Mouse (Mus musculus) thymus, postnatal 25 days (tissue): Measurements from ENCODE around the gene Cyp2d9.
A peak's percentile ranks its signal among the peaks of the same experiment; 100 is the strongest.
"Not testable (repeated sequence)": the region's sequence is repeated elsewhere in the genome, so short reads cannot be mapped to it uniquely, and the experiment has no call there.

ENCODE experiments used
- DNase-seq: peaks from one replicate; pipeline ENCODE4 v3.0.0; 2022

Gene Cyp2d9

DNA sequence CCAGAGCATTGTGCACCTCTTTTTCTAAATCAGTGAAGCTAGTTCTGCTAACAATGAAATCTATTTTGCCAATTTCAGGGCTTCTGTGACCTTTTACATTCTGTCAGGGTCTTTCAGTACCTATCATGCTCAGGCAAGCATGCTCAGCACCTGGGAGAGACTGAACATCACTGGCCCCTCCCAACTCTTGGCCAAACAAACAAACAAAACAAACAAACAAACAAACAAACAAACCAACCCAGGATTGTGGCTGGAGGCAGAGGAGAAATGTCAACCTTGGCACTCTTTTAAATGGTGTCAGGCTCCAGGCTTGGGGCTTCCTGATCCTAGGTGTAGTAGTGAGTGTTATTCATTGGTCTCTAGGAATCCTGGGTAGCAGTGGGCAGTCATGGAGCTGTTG lies at the start of gene Cyp2d9:
Cyp2d9 (plus strand) TSS at position 301 of the 400 bp plus-strand sequence.
- no peak for DNase-seq

DNA sequence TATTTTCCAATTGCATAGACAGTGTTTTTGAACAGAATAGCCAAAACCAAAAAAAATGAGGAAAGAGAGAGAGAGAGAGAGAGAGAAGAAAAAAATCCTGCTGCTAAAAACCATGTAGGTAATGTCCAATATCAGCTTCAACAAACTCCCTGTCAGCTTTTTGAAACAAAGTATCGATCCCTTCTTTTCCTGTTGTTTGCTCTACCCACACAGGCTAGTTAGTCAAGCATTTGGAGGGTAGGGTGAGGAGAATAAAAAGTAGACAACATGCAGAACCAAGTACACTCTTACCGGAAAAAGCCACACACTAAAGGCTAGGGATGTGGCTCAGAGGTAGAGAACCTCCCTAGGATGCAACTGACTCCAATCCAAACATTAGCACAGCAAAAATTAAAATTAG lies 47.5 kb upstream of the Cyp2d9 start:
- no peak for DNase-seq

DNA sequence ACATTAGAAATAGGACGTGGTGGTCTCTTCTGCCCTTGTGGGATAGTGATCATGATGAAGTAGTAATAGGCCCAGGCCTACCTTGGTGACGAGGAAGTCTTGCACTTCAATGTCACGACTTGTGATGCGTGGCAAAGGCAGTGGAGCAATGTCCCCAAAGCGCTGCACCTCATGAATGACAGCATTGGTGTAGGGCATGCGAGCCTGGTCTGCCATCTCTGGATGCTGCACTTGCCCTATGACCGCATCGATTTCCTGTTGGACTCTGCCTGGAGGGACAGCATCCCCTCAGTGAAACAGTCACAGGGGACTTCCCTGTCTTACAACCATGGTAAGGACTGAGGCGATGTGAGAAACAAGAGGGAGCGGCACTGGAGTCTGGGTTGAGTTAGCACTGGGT lies 43.3 kb upstream of the Cyp2d9 start:
- not testable (repeated sequence) for DNase-seq

DNA sequence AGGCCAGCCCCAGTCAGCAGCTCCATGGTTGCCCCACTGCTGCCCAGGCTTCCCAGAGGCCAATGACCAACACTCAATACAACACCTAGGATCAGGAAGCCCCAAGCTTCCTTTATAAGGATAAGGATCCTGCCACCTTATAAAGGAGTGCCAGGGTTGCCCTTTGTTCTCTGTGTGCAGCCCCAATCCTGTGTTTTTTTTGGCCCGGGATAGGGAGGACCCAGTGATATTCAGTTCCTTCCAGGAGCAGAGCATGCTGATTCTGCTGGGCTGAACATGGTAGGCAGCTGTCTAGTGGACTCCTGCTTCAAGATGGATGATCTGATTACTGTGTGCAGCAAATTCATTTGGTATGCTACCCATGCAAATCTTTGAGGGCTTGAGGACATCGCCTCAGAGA lies 39.3 kb upstream of the Cyp2d9 start, which contains the start of gene Cyp2d11:
Cyp2d11 (minus strand) TSS at position 101 of the 400 bp plus-strand sequence.
- DNase-seq = not testable (repeated sequence)

DNA sequence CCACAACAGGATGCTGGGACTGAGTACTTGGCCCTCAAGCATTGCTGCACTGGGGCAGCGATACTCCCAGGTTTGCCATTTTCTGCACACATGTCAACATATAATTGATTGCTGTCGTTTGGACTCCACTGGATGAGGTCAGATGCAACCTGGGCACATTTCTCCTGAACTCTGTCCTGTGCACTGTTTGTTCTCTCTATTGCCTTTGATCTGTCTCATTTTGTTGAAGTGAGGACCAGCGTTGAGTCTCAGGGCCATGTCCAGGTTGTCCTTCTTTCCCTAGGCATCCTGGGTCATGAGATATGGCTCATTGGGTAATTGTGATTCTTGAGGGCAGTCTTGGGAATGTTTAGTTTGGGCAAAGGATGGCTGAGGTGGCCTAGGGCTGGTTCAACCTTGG lies 37.3 kb upstream of the Cyp2d9 start:
- not testable (repeated sequence) for DNase-seq

DNA sequence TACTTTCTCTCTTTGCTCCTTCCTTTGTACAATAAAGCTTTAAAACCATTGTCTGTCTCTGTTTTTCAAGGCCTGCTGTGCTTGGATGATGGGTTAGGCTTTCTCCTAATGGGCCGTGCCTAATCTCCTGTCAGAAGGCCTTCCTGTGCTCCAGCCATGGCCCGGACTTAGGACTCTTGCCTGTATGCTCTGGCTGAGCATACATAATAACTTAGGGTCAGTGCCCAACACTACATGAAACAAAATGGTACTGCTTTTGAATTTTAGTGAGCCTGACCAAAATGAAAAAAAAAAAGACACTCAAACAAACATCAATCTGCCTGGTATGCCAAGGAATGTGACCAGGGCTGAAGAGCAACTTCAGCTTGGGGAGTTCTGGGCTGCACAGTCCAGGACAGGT lies 31.7 kb upstream of the Cyp2d9 start:
- no peak for DNase-seq

DNA sequence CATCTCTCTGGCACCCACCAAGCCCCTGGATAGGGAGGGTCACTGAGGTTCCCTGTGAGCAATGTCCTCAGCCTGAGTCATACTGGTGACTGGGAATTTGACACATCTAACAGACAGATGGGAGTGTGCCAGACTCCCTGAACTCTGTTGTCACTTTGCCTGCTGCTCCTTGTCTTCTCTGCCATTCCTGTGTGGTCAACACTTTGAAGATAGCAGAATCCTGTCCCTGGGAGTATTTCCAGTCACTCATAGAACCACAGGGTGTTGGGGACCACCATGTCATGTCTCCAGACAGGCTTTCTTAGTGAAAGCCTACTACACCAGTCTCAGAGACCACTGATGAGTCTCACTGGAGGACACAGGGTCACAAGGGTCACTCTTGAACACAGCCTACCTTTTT lies 31.1 kb upstream of the Cyp2d9 start:
- no peak for DNase-seq

DNA sequence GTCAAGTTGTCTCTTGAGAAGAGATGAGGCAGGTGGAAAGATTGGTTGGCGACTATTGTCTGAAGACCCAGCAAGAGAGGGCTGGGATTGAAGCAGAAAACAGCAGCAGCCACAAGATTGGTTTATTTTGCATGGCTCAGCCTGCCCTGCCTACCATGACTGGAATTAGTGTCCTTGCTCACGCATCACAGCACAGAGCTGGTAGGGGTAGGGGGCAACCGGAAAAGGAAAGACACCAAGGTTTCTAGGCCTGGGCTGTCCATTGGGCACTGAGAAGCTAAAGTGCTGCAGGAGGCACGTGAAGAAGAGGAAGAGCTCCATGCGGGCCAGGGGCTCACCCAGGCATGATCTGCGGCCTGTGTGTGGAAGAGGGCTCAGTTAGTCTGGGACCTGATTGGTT lies 30.5 kb upstream of the Cyp2d9 start:
- DNase-seq = no peak

DNA sequence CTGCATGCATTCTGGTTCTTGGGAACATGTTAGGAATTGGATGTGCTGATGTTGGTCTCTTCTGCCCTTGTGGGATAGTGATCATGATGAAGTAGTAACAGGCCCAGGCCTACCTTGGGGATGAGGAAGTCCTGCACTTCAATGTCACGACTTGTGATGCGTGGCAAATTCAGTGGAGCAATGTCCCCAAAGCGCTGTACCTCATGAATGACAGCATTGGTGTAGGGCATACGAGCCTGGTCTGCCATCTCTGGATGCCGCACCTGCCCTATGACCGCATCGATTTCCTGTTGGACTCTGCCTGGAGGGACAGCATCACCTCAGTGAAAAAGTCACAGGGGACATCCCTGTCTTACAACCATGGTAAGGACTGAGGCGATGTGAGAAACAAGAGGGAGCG lies 29.6 kb upstream of the Cyp2d9 start:
- no peak for DNase-seq

DNA sequence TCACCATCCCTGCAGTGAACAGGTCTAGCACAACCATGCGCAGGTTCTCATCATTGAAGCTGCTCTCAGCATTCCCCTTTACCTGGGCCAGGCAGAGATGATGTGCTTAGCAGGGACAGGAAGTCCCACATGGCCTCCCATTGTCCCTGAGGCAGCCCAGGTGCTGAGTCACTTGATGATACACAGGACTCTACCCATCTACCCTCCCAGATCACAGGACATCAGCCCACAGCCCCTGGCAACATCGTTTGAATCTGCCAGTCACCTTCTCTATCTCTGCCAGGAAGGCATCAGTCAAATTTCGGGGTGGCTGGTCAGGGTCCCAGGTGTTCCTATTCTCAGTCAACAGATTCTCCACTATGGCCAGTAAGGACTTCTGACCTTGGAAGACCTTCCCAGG lies 29.1 kb upstream of the Cyp2d9 start:
- DNase-seq = no peak

DNA sequence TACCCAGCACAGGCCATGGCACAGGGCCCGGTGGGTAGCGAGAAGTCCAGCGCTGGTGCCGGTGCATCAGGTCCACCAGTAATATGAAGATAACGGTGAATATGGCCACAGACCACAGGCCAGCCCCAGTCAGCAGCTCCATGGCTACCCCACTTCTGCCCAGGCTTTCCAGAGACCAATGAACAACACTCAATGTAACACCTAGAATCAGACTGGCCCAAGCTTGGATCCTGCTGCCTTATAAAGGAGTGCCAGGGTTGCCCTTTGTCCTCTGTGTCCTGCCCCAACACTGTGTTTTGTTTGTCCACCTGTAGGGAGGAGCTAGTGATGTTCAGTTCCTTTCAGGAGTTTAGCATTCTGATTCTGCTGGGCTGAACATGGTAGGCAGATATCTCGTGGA lies 26.3 kb upstream of the Cyp2d9 start, which contains the start of gene Cyp2d10:
Cyp2d10 (minus strand) TSS at position 215 of the 400 bp plus-strand sequence.
- no peak for DNase-seq

DNA sequence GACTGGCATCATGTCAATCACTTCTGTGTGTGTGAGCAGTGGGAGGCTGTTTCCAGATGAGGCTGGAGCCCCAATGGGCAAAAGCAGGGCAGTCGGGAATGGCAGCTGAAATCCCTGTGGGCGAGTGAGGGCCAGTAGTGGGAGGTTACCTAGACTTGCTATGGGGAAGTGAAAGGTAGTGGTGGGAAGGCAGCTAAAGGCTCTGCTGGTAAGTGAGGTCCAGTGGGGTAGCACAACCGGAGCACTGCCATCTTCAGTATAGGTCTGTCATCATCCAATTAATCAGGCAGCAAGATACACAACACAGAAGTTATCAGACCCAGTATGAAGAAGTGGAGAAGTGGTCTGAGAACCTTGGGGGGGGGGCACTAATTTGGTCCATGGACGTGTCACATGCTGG lies 25.7 kb upstream of the Cyp2d9 start:
- no peak for DNase-seq

DNA sequence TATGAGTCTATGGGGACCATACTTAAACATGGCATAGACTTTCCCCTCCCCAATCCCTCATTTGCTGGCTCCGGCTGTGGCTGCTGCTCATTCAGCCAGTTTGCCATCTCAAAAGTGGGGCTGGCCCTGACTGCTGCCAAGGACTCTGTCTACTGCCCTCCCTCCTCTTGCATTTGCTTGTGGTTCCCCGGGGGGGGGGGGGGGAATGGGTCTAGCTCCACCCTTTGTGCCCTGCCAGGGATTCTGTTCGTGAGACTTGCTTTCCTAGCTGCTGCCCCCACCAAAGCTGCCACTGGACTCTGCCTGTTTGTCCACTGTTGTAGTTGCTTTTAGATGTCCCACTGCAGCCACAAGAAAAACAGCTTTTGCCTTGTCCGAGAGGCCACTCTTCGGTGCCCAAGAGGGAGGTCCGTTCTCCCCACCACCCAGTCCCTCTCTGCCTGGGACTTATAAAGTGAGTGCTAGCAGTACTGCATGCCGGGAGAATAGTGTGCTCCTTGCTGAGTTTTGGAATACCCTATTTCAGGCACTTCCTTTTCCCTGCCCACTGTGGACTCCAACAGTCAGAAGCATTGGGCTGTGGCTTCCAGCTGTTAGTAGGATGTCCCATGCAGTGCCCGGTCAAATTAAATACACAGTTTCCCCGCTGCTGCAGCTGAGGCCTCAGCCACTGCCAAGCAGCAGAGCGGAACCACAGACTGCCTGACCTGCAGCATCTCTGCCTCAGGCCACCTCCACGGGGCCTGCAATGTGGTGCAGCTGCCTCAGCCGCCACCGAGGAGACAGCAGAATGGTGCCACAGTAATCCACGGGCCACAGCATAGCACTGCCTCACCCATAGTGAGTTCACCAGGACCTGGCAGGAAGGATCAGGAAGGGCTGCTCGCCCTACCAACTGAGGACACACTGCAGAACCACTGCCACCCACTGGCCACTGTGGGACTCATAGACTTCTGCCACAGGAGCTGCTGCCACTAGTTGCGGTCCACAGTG lies 16.1 kb upstream of the Cyp2d9 start:
- DNase-seq = peak; percentile 78

DNA sequence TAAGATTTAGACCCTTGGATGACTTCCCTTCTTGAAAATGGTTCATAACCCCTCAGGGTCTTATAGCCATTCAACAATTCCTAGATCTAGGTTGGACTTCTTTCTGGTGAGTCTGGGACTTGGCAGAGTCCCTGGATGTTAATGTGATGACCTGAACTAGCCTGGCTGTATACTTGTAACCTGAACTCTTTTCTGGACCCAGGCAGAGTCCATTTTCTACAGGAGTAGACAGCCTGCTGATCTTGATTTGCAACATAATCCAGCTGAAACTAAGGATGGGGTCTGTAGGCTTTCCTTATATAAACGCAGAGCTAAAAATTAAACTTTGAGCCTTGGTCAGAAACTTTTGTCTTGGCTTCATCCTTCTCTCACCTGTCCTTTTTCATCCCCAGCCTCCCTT lies 14.6 kb upstream of the Cyp2d9 start:
- no peak for DNase-seq

DNA sequence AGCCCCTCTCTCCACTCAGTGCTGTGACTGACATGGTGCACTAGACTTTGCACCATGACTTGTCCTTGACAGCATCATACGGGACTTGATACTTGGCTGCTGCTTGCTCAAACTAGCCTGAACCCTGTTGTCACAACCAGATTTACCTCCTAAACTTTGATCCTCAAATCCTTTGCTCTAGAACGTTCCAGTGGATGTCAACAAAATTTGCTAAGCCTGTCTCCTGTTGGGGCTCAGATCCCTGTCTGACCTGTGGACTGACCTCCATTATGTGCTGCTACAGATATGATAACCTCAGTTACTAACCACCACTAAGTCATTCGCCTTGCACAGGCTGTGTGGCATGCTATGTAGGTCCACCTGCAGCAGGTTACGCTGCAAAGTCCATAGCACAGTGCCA lies 10.3 kb upstream of the Cyp2d9 start:
- no peak for DNase-seq

DNA sequence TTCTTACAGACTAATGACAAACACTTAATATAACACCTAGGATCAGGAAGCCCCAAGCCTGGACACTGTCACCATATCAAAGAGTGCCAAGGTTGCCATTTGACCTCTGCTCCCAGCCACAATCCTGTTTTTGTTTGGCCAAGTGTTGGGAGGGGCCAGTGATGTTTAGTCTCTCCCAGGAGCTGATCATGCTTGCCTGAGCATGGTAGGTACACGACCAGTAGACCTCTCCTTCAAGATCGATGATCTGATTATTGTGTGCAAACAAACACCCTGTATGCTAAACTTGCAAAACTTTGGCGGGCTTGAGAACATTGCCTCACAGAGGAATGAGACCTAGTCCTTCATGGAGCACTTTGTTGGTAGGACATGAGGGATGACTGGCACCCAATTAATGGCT lies 9.8 kb upstream of the Cyp2d9 start:
- no peak for DNase-seq

DNA sequence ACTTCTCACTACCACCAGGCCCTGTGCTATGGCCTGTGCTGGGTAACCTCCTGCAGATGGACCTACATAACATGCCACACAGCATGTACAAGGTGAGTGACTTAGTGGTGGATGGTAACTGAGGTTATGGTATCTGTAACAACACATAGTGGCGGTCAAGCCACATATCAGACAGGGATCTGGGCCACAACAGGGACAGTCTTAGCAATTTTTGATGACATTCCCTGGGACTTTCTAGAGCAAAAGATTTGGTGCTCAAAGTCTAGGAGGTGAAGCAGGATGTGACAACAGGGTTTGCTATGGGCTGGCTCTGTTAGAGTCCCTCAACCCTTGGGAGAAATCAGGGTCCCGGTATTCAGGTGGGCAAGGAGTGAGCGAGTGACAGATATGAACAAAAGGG lies 384 bp downstream of the Cyp2d9 start:
- no peak for DNase-seq

DNA sequence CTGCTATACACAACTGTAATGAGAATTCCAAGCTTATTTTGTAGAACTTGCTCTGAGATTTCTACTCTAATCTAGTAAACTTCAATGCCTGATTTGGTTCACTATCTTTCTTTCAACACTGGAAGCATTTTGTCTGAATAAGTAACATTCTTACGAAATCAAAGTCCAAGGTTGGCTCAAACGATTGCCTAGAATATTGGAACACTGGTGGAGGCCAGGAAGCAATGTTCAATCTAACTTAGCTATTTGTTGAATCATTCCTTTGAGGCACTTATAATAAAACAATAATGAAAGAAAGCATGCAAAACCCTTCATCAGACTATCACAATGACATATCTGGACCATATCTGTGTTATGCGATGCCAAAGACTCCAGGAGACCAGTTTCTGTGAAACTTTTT lies 1.3 kb downstream of the Cyp2d9 start:
- DNase-seq = no peak

DNA sequence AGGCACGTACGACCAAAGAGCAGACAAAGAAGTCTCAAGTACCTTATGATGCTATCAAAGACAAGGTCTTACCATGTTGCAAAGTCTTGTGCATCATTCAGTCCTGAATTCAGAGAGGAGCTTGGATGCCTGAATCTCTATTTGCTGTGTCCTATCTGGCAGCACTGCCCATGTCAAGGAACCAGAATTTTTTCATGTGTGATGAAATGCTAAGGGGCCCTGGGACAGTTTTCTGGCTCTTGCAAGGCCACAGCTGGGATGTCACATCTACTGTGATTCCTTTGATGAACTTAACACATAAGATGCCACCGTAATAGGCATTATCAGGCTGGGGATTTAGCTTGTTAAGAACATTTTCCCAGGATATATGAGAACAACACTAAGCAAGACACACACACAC lies 1.8 kb downstream of the Cyp2d9 start:
- DNase-seq = no peak

DNA sequence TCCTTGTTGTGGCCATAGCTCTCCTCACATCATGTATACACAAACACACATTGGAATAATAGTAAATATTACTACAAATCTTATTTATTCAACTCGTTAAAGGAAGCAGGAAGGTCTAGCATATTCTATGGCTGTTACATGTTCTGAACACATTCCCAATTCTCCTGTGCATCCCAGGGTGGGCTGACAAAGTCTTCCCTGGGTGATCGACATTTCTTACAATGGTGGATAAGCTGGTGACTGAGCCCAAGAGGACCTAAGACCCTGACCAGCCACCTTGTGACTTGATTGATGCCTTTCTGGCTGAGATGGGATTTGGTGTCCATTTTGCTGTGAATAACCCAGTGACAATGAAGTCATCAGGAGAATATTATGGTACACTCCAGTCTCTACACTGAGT lies 2.4 kb downstream of the Cyp2d9 start:
- no peak for DNase-seq

DNA sequence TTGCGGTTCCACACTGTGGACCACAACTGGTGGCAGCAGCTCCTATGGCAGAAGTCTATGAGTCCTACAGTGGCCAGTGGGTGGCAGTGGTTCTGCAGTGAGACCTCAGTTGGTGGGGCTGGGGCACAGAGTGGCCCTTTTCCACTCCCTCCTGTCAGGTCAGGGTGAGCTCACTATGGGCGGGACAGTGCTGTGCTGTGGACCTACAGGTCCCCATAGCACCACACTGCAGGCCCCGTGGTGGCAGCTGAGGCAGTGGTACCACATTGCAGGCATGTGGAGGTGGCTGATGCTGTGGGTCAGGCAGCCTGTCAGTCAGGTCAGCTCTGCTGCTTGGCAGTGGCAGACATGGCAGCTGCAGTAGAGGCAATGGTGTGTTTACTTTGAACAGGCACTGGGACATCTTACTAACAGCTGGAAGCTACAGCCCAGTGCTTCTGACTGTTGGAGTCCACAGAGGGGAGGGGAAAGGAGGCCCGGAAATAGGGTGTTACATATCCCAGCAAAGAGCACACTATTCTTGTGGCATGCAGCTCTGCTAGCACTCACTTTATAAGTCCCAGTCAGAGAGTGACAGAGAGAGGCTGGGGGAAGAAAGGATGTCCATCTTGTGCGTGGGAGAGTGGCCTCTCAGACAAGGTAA lies 4.9 kb downstream of the Cyp2d9 start:
- DNase-seq = no peak

DNA sequence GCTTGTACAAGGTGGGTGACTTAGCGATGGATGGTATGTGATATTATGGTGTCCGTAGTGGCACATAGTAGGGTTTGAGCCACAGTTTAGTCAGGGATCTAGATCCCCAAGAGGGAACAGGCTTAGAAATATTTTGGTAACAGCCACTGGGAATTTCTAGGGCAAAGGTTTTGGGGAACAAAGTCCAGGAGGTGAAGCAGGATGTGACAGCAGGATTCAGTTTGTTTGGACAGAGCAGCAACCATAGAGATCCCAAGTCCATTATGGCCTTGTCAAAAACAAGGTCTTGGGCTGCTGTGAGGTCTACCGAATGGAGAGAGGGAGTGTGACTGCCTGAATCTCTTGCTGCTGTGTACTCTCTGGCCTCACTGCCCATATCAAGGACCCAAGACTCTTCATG lies 10.4 kb downstream of the Cyp2d9 start:
- DNase-seq = no peak

DNA sequence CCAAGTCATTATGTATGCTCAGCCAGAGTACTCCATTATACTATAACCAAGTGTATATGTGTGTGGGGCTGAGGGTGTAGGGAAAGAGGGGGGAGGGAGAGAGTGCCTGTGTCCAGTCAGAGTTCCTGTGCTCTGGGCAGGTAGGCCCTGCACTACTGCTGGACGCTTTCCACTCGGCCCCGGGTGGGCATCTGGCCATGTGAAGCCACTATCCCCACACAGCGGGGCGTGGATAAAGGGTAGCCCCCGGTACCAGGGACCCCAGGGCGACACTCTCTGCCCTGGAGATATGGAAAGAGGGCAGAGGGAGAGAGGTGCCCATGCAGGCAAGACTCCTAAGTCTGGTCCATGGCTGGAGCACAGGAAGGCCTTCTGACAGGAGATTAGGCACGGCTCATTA lies 12.0 kb downstream of the Cyp2d9 start:
- DNase-seq = no peak

DNA sequence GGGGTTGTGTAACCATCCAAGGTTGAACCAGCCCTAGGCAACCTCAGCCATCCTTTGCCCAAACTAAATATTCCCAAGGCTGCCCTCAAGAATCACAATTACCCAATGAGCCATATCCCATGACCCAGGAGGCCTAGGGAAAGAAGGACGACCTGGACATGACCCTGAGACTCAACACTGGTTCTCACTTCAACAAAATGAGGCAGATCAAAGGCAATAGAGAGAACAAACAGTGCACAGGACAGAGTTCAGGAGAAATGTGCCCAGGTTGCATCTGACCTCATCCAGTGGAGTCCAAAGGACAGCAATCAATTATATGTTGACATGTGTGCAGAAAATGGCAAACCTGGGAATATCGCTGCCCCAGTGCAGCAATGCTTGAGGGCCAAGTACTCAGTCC lies 16.8 kb downstream of the Cyp2d9 start:
- DNase-seq = not testable (repeated sequence)
